Mouse (Mus musculus): Measurements from ENCODE around the gene Rbfox2.
A peak's percentile ranks its signal among the peaks of the same experiment; 100 is the strongest.

Gene Rbfox2

GRCm38 (mm10) chr15:77054611-77055175, 252.1 kb downstream of the Rbfox2 start:
- DNase-seq, result no peak

- no peak for DNase-seq
Observed at GRCm38 (mm10) chr15:77053021-77053420, 253.8 kb downstream of the Rbfox2 start.

GRCm38 (mm10) chr15:77052176-77052575, 254.6 kb downstream of the Rbfox2 start:
- DNase-seq, result no peak

- no peak for DNase-seq
Observed at GRCm38 (mm10) chr15:77050570-77050969, 256.2 kb downstream of the Rbfox2 start, which contains the start of gene Mb. Gene Mb (minus strand): TSS chr15:77050670.

GRCm38 (mm10) chr15:77045609-77046008, 261.2 kb downstream of the Rbfox2 start:
- no peak for DNase-seq

GRCm38 (mm10) chr15:77044597-77045320, 262.0 kb downstream of the Rbfox2 start, which contains the start of gene Apol6:
Gene Apol6 (plus strand): TSS chr15:77044729.
- DNase-seq, result no peak

GRCm38 (mm10) chr15:77040784-77041183, 266.0 kb downstream of the Rbfox2 start:
- no peak for DNase-seq

- DNase-seq, result no peak
Observed at GRCm38 (mm10) chr15:77039211-77039700, 267.5 kb downstream of the Rbfox2 start.

- no peak for DNase-seq
Observed at GRCm38 (mm10) chr15:77037278-77038161, 269.3 kb downstream of the Rbfox2 start.

GRCm38 (mm10) chr15:77036989-77037277, 269.9 kb downstream of the Rbfox2 start:
- DNase-seq, result no peak

- no peak for DNase-seq
Observed at GRCm38 (mm10) chr15:77036320-77036988, 270.4 kb downstream of the Rbfox2 start.

GRCm38 (mm10) chr15:77035643-77036042, 271.2 kb downstream of the Rbfox2 start:
- no peak for DNase-seq

- no peak for DNase-seq
Observed at GRCm38 (mm10) chr15:77034526-77034925, 272.3 kb downstream of the Rbfox2 start.

GRCm38 (mm10) chr15:77031271-77031670, 275.5 kb downstream of the Rbfox2 start:
- no peak for DNase-seq

- peak; percentile 56 for DNase-seq
Observed at GRCm38 (mm10) chr15:77029331-77029991, 277.3 kb downstream of the Rbfox2 start.

Data from thymus, postnatal 4 days (tissue).